Mouse (Mus musculus): Measurements from ENCODE around the gene Plcg2.
A peak's percentile ranks its signal among the peaks of the same experiment; 100 is the strongest.

Plcg2 gene

DNA sequence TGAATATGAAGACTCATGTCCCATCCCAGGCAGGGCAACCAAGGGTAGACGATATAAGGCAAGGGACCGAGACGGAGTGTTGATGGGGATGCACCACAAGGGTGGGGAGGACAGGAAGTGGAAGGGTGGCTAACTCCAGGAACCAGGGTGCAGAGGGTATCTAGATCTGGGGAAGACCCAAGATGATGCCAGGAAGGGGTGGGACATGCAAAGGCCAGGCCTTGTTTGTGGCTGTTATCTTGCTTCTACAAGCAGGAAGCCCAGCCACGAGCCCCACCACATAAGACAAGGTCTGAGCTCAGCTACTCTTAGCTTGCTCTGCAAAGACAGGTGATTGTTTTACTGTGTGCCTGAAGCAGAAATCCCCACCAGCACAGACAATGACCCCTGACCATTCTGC lies 50.4 kb downstream of the Plcg2 start:
- no peak for DNase-seq

DNA sequence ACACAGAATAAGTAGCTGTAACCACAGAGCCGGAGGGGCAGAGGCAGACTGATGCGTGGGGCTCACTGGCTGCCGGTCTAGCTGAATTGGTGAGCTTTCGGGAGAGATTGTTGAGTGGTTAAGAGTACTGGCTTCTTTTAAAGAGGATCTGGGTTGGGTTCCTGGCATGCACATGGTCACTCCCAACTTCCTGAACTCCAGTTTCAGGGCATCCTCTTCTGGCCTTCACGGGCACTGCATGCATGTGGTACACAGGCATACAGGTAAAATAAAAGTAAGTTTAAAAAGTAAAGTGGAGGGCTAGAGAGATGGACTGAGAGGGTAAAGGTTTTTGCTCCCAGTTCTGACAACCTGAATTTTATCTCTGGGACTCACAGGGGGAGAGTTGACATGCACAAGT lies 52.4 kb downstream of the Plcg2 start:
- no peak for DNase-seq

DNA sequence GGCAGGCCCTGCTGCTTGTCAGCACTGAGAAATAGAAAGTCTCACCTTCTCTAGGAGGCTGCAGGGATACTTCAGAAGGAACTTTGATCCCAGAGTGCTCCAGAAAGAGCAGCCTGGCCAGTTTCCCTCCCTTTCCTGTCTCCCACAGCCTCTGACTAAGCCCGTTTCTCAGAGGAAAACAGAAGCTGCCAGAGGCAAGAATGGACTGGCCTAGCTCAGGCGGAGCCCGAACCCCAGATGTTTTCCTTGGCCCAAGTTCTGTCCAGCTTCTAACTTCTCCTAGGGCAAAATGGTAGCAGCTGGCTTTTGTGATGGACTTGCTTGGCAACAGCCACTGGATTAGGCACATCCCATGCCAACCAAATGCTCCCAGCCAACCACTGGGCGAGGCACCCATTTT lies 62.9 kb downstream of the Plcg2 start:
- DNase-seq, result peak; percentile 33

DNA sequence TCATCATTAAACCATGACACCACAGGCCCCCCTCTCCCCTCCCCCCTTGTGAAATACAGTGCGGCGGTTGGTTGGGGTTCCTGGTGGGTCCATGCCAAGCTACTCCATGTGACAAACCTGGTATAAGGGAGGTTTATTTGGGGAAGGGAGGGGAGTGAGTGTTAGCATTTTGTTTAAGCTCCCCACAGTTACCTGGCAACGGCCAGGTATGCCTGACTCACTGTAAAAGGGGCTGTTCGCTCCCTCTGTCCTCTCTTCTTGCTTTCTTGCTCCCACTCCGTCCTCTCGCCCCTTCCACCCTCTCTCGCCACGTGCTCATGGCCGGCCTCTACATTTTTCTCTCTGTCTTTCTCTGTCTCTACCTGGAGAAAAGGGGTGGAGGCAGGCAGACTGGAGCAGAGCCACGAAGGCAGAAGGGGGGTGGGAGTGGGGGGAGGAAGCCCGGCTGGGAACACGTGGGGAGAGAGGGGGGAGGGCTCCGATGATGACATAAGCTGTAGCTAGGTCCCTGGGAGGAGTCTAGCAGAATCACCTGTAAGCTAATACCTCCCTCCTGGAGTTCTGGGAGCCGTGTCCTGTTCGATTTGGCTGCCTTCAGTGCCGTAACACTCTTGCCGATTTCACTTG lies 63.8 kb downstream of the Plcg2 start:
- DNase-seq, result peak; percentile 7

DNA sequence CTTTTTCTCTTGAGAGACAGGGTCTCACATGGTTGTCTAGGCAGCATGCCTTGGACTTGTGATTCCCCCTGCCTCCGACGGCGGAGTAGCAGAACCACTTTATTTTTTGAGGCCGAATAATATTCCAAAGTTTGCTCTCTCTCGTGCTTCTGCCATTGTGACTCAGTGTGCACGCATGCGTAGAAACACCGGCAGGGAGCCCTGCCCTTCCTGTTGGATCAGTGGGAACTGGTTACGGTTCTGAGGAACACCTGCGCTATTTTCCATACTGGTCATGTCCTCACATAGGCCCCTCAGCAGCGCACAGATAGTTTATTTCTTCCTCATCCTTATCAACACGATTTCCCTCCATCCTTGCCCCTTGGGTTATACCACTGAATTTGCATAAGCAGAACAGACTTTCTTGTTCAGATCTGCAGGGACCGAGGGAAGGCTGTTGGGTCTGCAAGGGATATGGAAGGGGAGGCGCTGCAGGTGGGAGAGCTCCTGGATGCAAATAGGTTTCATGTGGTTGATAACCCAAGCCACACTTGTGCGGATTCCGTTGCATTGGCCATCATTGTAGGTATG lies 64.4 kb downstream of the Plcg2 start:
- no peak for DNase-seq

DNA sequence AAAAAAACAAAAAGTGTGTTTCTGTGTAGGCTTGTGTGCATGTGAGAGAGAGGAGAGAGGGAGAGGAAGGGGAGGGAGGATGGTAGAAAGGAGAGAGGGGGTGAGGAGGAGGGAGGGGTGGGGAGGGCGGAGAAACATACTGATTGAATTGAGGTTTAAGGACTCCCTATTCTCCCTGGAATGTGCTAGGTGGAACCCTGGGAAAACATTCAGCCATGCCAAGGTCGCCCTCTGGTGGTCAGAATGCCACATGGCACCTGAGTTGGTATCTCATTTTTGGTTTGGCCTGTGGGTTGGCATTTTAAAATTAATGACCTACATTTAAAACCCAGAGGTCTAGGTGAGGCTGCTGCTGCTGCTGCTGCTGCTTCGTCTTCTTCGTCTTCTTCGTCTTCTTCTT lies 71.3 kb downstream of the Plcg2 start:
- peak; percentile 43 for DNase-seq

DNA sequence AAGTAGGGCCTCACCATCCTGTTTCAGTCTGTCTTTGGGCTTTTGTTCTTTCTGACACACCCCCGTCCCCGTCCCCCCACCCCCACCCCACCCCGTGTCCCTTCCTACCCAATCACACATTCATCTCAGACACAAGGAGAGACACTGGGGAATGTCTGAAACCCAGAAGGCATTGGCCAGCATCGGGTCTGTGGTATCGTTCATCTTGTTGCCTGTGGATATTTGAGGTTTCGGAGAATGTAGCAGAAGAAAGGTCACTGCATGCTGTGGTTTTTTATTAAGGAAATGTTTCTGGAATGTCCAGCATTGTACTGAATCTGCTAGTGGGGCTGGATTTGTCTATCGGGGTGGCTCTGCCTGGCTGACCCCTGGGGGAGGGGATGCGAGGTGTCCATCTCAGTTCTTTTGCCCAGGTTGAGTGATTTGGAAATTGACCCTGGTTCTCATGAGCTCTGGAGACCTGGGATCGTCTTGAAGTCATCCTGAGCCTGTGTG lies 78.2 kb downstream of the Plcg2 start:
- no peak for DNase-seq

DNA sequence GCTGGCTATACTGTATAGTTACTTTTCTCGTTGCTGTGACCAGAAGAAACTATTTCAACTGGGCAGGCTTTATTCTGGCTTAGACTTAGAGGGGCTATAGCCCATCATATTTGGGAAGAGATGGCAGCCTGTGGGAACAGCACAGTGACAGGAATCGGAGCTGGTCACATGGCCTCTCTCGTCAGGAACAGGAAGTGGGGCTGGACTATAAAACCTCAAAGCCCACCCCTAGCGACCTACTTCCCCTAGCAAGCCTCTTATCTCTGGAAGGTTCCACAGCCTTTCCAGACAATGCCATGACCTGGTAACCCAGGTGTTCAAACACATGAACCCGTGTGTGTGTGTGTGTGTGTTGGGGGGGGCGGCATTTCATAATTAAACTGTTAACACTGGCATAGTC lies 79.0 kb downstream of the Plcg2 start:
- DNase-seq, result no peak

DNA sequence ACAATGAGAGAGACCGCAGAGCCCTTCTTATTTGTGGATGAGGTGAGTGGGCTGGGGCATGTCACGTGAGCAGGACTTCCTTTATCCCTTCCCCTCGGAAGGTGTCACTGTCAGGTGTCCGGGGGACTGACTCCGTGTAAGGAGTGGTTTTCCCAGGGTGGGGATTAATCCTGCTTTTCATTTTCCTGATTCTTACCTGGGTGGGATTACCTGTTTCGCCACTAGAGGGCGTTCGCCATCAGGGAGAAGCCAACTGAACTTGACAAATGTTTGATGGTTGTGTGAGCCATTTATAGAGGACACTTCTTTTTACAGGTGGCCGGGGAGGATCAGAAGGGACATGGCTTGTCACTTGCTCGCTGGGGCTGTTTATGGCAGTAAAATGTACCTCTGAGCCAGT lies 79.8 kb downstream of the Plcg2 start:
- no peak for DNase-seq

DNA sequence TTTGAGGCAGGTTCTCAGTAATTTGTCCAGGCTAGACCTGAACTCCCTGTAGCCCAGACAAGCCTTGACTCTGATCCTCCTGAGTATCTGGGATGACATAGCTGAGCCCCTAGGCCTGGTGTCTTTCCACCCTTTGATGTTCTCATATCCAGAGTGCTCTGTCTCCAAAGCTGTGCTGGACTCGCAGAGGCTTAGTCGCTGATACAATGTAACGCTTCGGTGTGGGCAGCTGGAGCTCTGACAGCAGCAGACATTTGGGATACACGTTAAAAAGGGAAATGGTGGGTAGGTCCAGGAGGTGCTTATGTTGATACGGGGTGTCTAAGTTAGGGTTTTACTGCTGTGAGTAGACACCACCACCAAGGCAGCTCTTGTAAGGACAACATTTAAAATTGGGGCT lies 80.8 kb downstream of the Plcg2 start:
- DNase-seq, result no peak

DNA sequence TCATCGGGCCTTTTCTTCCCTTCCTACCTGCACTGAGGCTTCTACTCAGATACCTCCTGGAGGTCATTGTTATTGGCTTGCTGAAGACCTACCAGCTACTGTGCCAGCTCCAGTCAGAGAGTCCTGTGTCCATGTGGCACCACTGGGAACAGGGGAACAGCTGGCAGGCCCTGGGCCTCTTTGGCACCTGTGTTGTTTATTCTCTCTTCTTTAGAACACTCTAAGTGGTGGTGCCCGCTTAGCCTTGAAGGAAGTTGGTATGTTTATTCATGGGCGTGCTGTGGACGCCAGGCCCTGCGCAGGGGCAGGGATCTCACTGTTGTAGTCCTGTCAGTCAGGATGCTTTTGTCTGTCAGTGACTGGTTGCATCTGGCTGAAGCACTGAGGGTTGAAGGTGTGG lies 95.8 kb downstream of the Plcg2 start:
- no peak for DNase-seq

DNA sequence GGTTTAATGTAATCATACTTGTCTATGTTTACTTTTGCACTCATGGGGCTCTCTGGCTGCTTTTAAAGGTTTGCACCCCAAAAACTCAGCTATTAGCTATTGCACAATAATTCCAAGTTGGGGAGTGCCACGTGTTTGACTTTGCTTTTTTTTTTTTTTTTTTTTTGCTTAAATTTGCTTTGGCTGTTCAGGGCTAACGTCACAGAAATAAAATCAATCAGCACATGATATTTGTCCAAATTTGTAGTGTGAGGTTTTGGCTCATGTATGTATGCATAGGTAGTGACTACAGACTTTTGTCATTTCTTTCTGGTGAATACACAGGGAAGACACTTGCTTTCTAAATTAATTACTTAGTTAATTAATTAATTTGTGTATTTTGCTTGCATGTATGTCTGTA lies 96.9 kb downstream of the Plcg2 start:
- no peak for DNase-seq

DNA sequence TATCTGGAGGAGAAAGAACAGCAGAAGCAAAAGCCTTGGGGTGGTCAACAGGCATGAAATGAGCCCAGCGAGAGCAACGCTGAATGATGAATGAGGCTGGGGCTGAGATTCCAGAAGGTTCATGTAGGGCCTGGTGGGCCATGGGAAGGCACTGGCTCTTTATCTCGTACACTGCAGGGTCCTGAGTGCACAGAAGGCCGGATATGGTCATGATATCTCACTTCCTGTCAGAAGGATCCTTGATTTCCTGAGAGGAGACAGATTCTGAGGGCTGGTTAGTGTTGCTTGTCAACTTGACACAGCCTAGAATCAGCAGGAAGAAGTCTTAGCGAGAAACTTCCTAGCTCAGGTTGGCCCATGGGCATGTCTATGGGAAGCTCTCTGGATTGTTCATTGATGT lies 98.7 kb downstream of the Plcg2 start:
- DNase-seq, result no peak

DNA sequence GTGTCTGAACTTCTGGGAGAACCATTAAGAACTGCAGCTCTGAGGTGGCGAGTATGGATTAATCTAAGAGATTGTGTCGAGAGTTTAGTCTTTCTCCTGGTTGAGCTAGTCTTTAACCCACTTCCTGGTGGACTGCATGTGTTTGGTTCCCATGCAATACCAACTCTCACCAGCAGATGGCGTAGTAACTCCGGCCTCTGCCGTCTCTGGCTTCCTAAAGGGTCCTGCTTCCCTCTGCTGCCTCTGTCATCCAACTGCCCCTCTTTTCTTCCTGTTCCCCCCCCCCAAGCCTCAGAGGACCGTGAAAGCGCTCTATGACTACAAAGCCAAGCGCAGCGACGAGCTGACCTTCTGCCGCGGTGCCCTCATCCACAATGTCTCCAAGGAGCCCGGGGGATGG lies 102.7 kb downstream of the Plcg2 start:
- DNase-seq, result no peak

DNA sequence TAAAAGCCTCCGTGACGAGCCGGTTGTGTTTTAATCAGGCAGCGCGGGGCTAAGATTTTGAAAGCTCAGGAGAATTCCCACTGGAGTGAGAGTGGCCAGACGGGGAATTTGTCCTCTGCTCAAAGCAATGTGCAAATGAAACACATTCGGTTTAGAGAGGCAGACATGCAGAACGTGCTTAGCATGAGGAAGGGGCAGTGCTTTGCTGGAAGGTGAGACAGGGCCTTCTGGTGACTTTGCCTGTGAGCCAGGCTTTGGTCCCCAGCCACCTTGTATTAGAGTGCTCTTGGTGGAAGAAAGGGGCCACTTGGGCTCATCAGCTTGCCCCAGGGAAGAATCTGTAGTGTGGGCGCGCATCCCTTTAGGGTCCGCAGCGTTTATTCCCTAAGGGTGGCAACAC lies 106.0 kb downstream of the Plcg2 start:
- DNase-seq, result no peak

DNA sequence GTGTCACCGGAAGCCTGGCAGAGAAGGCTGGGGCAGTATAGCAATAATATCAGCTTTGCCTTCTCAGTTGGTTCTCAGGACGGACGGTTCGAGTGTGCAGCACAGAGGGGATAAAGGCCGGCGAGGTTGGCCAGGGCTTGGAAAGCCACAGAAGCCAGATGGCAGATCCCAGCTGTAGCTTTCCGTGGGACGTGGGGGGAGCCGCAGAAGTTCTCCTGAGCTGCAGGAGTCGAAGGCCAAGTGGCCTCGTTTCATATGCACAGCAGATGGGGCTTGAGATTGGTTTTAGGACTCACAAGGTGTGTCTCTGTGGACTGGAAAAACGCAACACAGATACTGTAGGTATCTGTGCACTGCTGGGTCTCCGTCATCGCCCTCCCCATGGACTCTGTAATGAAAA lies 106.6 kb downstream of the Plcg2 start:
- DNase-seq, result no peak

DNA sequence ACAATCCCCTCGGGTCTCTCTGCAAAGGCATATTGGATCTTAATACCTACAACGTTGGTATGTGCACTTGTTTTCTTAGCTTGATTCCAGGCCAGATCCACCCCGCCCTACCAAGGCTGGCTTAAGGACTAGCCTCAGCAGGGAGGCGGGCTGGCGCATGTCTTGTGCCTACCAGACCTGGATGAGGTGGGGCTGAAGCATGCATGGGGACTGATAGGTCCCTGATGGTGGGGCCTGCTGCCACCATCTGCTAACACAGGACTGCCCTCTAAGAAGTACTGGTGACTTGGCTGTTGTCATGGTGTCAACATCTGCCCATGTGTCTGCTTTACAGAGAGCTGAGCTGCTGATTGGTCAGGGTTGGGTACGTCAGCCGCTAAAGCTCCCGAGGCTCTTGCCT lies 107.1 kb downstream of the Plcg2 start:
- no peak for DNase-seq

DNA sequence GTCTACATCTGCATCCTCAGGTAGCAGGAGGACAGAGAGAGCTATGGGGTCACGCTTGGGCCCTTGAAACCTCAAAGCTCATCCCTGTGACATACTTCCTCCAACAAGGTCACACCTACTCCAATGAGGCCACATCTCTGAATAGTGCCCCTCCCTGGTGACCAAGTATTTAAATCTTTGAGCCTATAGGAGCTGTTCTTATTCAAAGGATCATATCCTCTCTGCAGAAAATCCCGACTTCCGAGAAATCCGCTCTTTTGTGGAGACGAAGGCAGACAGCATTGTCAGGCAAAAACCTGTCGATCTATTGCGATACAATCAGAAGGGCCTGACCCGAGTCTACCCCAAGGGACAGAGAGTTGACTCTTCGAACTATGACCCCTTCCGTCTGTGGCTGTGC lies 112.4 kb downstream of the Plcg2 start:
- DNase-seq, result no peak

DNA sequence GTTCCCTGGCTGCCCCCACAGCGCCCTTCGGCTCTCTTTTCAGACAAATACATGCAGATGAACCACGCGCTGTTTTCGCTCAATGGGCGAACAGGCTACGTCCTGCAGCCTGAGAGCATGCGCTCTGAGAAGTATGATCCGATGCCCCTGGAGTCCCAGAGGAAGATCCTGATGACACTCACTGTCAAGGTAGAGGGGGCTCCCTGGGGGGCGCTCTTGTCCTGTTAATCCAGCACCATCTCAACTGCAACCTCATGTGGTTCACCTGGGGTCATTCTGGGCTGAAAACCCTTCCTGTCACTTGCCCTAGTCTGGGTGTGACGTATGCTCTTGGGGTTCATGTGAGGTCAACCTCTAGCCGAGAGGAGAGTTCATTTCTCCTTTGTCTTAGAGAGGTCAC lies 114.8 kb downstream of the Plcg2 start:
- DNase-seq, result no peak

DNA sequence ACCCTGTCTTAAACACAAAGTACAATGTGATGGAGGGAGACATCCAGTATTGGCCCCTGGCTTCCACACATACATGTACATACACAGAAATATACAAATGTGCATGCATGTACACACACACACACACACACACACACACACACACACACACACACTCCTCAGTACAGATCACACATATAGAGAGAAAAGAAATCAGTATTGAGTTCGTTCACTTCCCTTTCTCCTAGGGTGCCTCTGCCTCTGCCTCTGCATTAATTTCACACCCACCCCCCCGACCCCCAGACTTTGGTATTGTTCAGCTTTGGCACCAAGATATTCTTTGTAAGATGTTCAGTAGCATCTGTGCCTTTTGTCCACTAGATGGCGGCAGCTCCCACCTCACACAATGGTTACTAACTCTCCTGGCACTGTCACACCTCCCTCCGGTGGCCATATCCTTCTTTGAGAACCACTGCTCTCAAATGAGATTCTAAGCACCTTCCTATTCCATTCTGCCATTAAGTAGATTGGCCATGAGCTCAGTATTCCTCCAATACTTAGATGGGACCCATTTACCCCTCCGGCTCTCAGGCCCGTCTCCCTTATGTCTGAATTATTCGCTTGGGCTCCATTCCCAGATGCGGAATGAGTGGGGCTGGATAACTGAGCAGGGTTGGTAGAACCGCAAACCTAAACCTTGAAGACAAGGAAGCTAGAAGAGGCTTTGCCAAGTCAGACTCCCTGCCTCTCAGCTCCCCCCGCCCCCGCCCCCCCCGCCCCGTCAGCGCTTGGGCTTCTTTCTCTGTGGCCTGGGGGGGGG lies 128.1 kb downstream of the Plcg2 start:
- peak; percentile 6 for DNase-seq

DNA sequence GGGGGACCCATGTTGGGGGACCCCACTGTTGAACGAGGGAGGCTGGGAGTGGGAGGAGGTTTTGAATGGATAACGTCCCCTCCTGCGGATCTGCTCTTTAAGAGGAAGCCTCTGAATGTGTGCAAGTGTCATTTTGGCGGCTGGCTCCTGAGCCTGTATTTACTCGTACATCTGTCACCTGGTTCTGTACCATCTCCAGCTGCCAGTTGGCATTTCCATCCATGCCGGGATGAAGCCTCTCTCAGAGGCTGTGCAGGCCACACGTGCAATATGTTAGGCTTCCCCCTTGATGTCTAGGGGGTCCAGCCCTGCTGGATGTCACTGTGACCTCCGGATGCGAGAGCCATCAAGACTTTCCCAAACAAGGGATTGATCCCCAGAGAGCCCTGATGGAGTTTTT lies 129.0 kb downstream of the Plcg2 start:
- DNase-seq, result no peak

DNA sequence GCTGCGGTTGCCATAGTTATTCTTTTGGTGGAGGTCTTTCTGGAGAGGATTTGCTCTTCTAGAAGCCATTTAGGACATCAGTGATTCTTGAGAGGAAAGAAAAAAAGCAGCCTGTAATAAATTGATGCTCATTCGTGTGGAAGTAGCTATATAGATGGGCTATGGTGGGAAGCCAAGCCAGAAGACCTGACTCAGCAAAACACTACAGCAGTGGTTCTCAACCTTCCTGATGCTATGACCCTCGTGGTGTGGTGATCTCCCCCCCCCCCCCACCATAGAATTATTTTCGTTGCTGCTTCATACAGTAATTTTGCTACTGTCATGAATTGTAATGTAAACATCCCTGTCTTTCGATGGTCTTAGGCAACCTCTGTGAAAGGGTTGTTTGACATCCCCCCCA lies 134.4 kb downstream of the Plcg2 start:
- DNase-seq, result no peak

DNA sequence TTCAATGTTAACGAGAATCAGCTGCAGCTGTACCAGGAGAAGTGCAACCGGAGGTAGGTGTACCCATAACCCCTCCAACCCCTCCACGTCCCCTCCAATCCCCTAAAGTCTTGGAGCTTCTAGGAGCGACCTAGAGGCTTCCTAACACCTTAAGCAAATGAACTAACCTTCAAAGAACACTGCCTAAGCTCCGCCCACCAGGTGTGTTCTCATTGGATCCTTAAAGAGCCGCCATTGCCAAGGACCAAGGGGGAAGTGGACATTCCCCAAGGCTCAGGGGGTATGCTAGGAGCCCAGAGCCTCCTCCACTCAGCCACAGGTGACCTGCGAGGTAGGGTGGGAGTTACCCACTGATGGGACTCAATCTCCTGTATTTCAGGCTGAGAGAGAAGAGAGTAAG lies 136.3 kb downstream of the Plcg2 start:
- no peak for DNase-seq

DNA sequence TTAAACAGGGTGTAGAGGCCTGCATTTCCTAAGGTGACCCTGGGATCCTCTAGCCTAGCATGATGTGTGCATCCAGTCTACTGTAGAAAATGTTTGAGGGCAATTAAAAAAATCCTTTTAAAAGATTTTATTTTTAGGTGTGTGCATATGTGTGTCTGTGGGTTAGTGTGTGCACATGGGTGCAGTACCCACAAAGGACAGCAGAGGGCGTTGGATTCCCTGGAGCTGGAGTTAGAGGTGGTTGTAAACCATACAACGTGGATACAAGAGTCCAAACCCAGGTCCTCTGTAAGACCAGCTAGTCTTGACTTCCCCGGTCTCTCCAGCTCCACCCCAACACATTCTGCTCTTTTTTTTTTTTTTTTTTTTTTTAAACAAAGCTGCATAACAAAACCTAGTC lies 139.4 kb downstream of the Plcg2 start:
- DNase-seq, result no peak

DNA sequence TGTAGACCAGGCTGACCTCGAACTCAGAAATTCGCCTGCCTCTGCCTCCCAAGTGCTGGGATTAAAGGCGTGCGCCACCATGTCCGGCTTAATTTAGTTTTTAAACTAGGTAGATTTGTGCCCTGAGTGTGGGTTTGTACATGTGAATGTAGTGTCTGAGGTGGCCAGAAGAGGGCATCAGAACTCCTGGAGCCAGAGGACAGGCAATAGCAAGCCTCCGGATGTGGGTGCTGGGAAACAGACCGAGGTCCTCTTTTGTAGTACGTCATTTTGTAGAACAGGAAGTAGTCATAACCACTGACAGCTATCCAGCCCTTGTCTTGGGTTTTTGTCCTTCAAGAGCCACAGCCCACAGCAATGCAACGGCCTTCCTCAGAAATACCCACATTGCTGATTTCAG lies 141.5 kb downstream of the Plcg2 start:
- no peak for DNase-seq
